Mouse (Mus musculus) myocyte (in vitro differentiated cells): ENCODE results near the gene Pacrg. TPM values are rescaled to one million over a fixed set of nuclear protein-coding genes. Genes with fewer than 3 reads are reported as not detected.

ENCODE experiments used
- H3K27me3 ChIP-seq: one replicate; pipeline ENCODE4 v1.6.1; 2011; ENCODE audit not compliant: control insufficient read depth, insufficient read depth, insufficient read length
- H3K36me3 ChIP-seq: one replicate; pipeline ENCODE4 v1.6.1; 2011; ENCODE audit not compliant: control insufficient read depth, insufficient read depth
- H3K4me2 ChIP-seq: one replicate; pipeline ENCODE4 v1.6.1; 2011; ENCODE audit warnings: low read depth, control low read depth
- H3K4me3 ChIP-seq: one replicate; pipeline ENCODE4 v1.5.1; 2011; ENCODE audit warnings: mild to moderate bottlenecking, control low read depth, moderate library complexity
- H3K79me2 ChIP-seq: one replicate; pipeline ENCODE4 v1.6.1; 2011; ENCODE audit not compliant: control insufficient read depth, insufficient read depth
- H3ac ChIP-seq: one replicate; pipeline ENCODE4 v1.6.1; 2011; ENCODE audit not compliant: control insufficient read depth, insufficient read length
- CEBPB ChIP-seq: IDR thresholded peaks from 2 replicates; pipeline ENCODE4 v1.6.1; 2011; ENCODE audit warnings: mild to moderate bottlenecking, moderate library complexity; ENCODE audit not compliant: poor library complexity, insufficient read depth, severe bottlenecking
- E2F4 ChIP-seq: IDR thresholded peaks from one replicate; pipeline ENCODE4 v1.6.1; 2011; ENCODE audit warnings: mild to moderate bottlenecking, control low read depth, moderate library complexity; ENCODE audit not compliant: insufficient read depth
- MAX ChIP-seq: IDR thresholded peaks from one replicate; pipeline ENCODE4 v1.6.1; 2011; ENCODE audit warnings: low read depth, mild to moderate bottlenecking, control low read depth
- MYOD1 ChIP-seq, 3 experiments: IDR thresholded peaks; one replicate each; pipeline ENCODE4 v1.6.1; 2011; ENCODE audit warnings: control low read depth in 2 of 3, low read depth in 2 of 3, mild to moderate bottlenecking in 2 of 3, moderate library complexity in 1 of 3; ENCODE audit not compliant: insufficient read length in 2 of 3, control insufficient read depth in 1 of 3
- MYOG ChIP-seq, 3 experiments: IDR thresholded peaks; one replicate each; pipeline ENCODE4 v1.6.1; 2011; ENCODE audit warnings: control low read depth in 2 of 3, low read depth in 2 of 3, mild to moderate bottlenecking in 2 of 3; ENCODE audit not compliant: insufficient read length in 2 of 3, control insufficient read depth in 1 of 3, insufficient read depth in 1 of 3
- POLR2A ChIP-seq: IDR thresholded peaks from one replicate; pipeline ENCODE4 v1.6.1; 2011; ENCODE audit warnings: low read depth, mild to moderate bottlenecking, control low read depth, moderate library complexity; ENCODE audit not compliant: insufficient read length
- POLR2AphosphoS2 ChIP-seq: IDR thresholded peaks from one replicate; pipeline ENCODE4 v1.6.1; 2011; ENCODE audit warnings: low read depth, control low read depth; ENCODE audit not compliant: insufficient read length
- REST ChIP-seq: IDR thresholded peaks from one replicate; pipeline ENCODE4 v1.6.1; 2011; ENCODE audit warnings: mild to moderate bottlenecking, control low read depth, moderate library complexity; ENCODE audit not compliant: insufficient read depth, insufficient read length
- SRF ChIP-seq: IDR thresholded peaks from one replicate; pipeline ENCODE4 v1.6.1; 2011; ENCODE audit warnings: low read depth; ENCODE audit not compliant: control insufficient read depth, insufficient read length
- TCF12 ChIP-seq: IDR thresholded peaks from one replicate; pipeline ENCODE4 v1.6.1; 2011; ENCODE audit warnings: mild to moderate bottlenecking, control low read depth; ENCODE audit not compliant: poor library complexity, insufficient read depth, severe bottlenecking
- TCF3 ChIP-seq: IDR thresholded peaks from one replicate; pipeline ENCODE4 v1.6.1; 2011; ENCODE audit warnings: low read depth, control low read depth; ENCODE audit not compliant: insufficient read length
- USF1 ChIP-seq: IDR thresholded peaks from one replicate; pipeline ENCODE4 v1.6.1; 2011; ENCODE audit warnings: low read depth, mild to moderate bottlenecking, control low read depth, moderate library complexity
- polyA plus RNA-seq: library from polyadenylated mRNA; unstranded; fragments of >200 nt; fragmentation: generic; extraction: Trizol; gene quantifications from one replicate; pipeline ENCODE4 v1.2.1, GENCODE M21; 2012; ENCODE audit warnings: missing spikeins

Pacrg gene
- polyA plus RNA-seq, 1 experiment, result 0.64 TPM

DNA sequence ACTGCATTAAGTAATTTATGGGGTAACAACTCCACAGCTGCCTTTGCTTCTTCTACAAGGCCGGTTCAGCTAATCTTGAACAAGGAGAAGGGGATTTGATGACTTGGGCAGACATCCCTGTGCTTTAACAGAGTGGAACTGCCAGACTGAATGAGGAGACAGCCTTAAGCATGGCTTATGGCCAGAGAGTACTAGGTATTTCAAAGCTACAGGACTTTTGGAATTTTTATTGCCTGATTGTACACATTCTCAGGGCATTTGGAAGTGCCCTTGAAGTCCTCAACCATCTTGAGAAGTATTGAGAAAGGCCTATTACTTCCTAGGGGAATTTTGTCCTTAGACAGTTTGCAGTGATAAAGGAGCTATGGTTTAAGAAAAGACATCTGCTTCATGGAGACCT lies 65.6 kb downstream of the Pacrg start:
- no peaks in the 10 kb centered on the region for H3K27me3 ChIP-seq
- H3ac ChIP-seq, result no peak overlapping the region
- no peaks in the 10 kb centered on the region for H3K36me3 ChIP-seq
- no peak overlapping the region for H3K4me3 ChIP-seq
- H3K79me2 ChIP-seq, result no peaks in the 10 kb centered on the region
- TF ChIP-seq REST, result no peak
- no peak for TF ChIP-seq E2F4
- TF ChIP-seq TCF3, result no peak
- TF ChIP-seq POLR2AphosphoS2, result no peak
- H3K4me2 ChIP-seq, result no peak overlapping the region

DNA sequence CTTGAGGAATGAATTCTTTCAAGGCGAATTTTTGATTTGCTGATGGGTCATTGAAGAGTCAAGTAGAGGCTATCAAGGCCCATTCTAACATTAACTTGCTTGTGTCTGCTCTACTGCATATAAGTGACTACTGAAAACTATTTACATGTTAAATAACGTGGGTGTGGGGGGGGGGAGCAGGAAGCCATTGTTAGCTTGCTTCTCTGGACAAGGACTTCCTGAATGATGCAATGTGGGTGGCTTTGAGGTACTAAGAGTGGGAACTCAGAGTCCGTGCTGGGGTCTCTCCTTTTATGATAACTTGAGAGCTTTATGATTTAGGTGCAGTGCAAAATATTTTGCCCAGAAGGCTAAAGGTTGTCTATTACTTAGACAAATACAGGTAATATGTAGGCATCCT lies 67.9 kb downstream of the Pacrg start:
- Histone ChIP-seq H3K4me3 (no peak overlapping the region), H3ac (no peak overlapping the region), H3K36me3 (no peaks in the 10 kb centered on the region), H3K4me2 (no peak overlapping the region), H3K27me3 (no peaks in the 10 kb centered on the region), H3K79me2 (no peaks in the 10 kb centered on the region)
- TF ChIP-seq E2F4 (no peak), MYOD1 (IDR thresholded peaks at IDR 0.05; ENCODE audit: control insufficient read depth in 1 of 3, insufficient read length in 2 of 3, low read depth in 2 of 3) (no peak), MYOG (IDR thresholded peaks at IDR 0.05; ENCODE audit: control insufficient read depth in 1 of 3, insufficient read depth in 1 of 3, insufficient read length in 2 of 3, low read depth in 2 of 3) (no peak), POLR2AphosphoS2 (no peak), TCF3 (no peak), TCF12 (no peak), CEBPB (no peak), SRF (no peak), USF1 (no peak), REST (no peak), POLR2A (no peak), MAX (no peak)

DNA sequence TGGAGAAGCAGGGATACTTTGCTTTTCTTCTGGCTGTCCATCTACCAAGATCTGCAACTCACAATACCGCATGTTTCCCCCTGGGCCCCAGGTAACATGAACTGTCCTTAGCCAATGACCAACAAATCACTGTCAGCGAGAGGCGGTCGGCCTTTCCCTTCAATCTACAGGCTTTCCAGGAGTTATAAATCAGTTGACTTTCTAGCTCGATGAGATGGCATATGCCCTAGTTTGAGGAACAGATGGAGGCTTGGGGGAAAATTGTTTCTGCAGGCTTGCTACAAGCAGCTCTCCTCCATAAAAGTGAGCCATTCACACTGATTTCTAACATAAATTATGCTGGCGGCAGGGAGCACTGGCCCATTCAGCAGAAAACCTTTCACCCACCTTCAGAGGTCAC lies 70.2 kb downstream of the Pacrg start:
- TF ChIP-seq TCF12 (no peak), REST (no peak)
- H3K4me2 ChIP-seq, result no peak overlapping the region

DNA sequence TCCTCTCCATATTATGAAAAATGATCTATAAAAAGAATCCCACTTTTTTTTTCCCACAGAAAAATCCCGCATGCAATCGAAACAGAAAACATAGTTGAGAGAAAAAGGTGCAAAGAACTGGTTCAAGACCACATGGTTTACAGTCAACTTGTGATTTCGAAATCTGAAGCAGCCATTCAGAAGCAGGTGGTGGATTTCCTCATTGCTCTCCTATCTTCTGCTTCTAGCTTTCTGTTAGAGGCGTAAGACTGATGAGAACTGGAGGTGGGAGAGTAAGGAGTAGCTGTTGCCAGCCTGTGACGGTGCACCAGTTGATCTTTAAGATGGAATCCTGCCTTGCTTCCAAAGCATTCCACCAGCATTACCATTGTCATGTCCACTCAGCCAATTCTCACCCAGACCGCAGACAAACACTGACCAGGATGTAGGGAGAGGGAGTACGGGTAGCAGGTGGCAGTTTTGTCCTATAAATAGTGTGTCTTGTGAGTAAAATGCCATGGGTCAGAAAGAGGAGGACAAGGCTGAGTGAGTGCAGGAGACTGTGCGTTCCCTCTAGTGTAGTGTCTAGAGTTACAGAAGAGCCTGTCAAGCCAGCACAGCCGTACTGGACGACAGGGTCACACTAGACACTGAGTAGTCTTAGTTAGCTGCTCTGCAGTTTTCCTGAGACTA lies 73.2 kb downstream of the Pacrg start:
- Histone ChIP-seq H3K36me3 (no peaks in the 10 kb centered on the region), H3K79me2 (no peaks in the 10 kb centered on the region), H3K27me3 (no peaks in the 10 kb centered on the region), H3K4me3 (no peak overlapping the region), H3ac (no peak overlapping the region), H3K4me2 (peak overlapping the region; percentile 8)
- TF ChIP-seq MYOD1 (IDR thresholded peaks at IDR 0.05; ENCODE audit: control insufficient read depth in 1 of 3, insufficient read length in 2 of 3, low read depth in 2 of 3) (peak in 1 of 3 experiments; percentile 68), E2F4 (no peak), POLR2A (no peak), CEBPB (no peak)

More for the DNA sequence above, 70.2 kb downstream of the Pacrg start:
- H3ac ChIP-seq, result no peak overlapping the region
- H3K79me2 ChIP-seq, result no peaks in the 10 kb centered on the region
- no peak overlapping the region for H3K4me3 ChIP-seq
- no peaks in the 10 kb centered on the region for H3K27me3 ChIP-seq
- no peaks in the 10 kb centered on the region for H3K36me3 ChIP-seq

DNA sequence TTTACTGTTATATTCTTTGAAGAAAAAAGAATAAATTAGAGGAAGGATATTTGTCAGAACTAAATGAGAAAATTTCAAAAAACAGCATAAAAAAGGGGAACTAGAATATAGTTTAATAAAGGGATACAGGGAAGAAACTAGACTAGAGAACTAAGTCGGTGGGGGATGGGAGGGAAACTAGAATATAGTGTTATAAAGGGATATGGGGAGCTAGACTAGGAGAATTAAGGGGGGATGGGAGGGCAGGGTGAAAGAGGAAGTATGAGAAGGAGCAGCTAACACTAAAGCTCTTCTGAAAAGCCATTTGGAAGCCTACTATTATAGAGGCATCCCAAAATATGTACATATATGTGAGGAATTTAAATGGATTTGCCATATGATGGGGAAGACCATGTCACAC lies 75.8 kb downstream of the Pacrg start:
- Histone ChIP-seq H3K36me3 (no peaks in the 10 kb centered on the region), H3K4me3 (no peak overlapping the region), H3K79me2 (no peaks in the 10 kb centered on the region), H3K27me3 (no peaks in the 10 kb centered on the region), H3K4me2 (no peak overlapping the region), H3ac (no peak overlapping the region)
- no peak for TF ChIP-seq MYOG (IDR thresholded peaks at IDR 0.05; ENCODE audit: control insufficient read depth in 1 of 3, insufficient read depth in 1 of 3, insufficient read length in 2 of 3, low read depth in 2 of 3)
- no peak for TF ChIP-seq MAX
- no peak for TF ChIP-seq REST
- no peak for TF ChIP-seq USF1
- TF ChIP-seq CEBPB, result no peak
- no peak for TF ChIP-seq E2F4
- no peak for TF ChIP-seq SRF
- TF ChIP-seq MYOD1 (IDR thresholded peaks at IDR 0.05; ENCODE audit: control insufficient read depth in 1 of 3, insufficient read length in 2 of 3, low read depth in 2 of 3), result no peak
- TF ChIP-seq TCF12, result no peak
- no peak for TF ChIP-seq POLR2AphosphoS2
- TF ChIP-seq POLR2A, result no peak
- no peak for TF ChIP-seq TCF3
